Mouse (Mus musculus) heart, adult 2 months (tissue): ENCODE measurements at regions not wholly inside any gene's neighbourhood (a gene's known extent, or its start where the extent isn't known, plus 50 kb on each side); places are given as distances from the start of the nearest gene placed in this dataset.
"Not testable (repeated sequence)": the region's sequence is repeated elsewhere in the genome, so short reads cannot be mapped to it uniquely, and the experiment has no call there.

Source experiments
- DNase-seq, 2 experiments: peaks; one replicate each; pipeline ENCODE4 v3.0.0; 2021
- H3K27ac ChIP-seq: fragments of 200-600 bp; 2 replicates; pipeline ENCODE4 v1.8.1; 2022
- H3K27me3 ChIP-seq: fragments of 200-500 bp; 2 replicates; pipeline ENCODE4 v1.6.1; 2012; ENCODE audit warnings: mild to moderate bottlenecking, low read length, inconsistent platforms, mixed read lengths; ENCODE audit not compliant: control insufficient read depth, insufficient read depth
- H3K36me3 ChIP-seq: fragments of 200-500 bp; 2 replicates; pipeline ENCODE4 v1.6.1; 2012; ENCODE audit warnings: low read length, inconsistent platforms; ENCODE audit not compliant: control insufficient read depth, insufficient read depth
- H3K4me1 ChIP-seq: fragments of 200-500 bp; 2 replicates; pipeline ENCODE4 v1.6.1; 2011; ENCODE audit warnings: low read length; ENCODE audit not compliant: control insufficient read depth, insufficient read depth
- H3K4me3 ChIP-seq: fragments of 200-600 bp; 2 replicates; pipeline ENCODE4 v1.8.1; 2022
- H3K79me2 ChIP-seq: fragments of 200-500 bp; replicated peaks from 2 replicates; pipeline ENCODE4 v1.6.1; 2012; ENCODE audit warnings: mild to moderate bottlenecking, inconsistent platforms, low read length, moderate library complexity, mixed read lengths; ENCODE audit not compliant: control insufficient read depth, insufficient read depth
- H3K9ac ChIP-seq: fragments of 200-500 bp; 2 replicates; pipeline ENCODE4 v1.6.1; 2012; ENCODE audit warnings: low read depth, mild to moderate bottlenecking, control low read depth, inconsistent platforms, low read length, mixed read lengths
- WGBS: fragments of 180-500 bp; shearing (Covaris S2); methylation state at CpG from one replicate; pipeline ENCODE4 v1.1.7; 2018; 5-methylcytosine and 5-hydroxymethylcytosine counted together
- intact Hi-C: fragments of 180-260 bp; cut with DNase I; formaldehyde crosslinking; loops from one replicate; pipeline ENCODE4 v1.15.1; 2025

DNA sequence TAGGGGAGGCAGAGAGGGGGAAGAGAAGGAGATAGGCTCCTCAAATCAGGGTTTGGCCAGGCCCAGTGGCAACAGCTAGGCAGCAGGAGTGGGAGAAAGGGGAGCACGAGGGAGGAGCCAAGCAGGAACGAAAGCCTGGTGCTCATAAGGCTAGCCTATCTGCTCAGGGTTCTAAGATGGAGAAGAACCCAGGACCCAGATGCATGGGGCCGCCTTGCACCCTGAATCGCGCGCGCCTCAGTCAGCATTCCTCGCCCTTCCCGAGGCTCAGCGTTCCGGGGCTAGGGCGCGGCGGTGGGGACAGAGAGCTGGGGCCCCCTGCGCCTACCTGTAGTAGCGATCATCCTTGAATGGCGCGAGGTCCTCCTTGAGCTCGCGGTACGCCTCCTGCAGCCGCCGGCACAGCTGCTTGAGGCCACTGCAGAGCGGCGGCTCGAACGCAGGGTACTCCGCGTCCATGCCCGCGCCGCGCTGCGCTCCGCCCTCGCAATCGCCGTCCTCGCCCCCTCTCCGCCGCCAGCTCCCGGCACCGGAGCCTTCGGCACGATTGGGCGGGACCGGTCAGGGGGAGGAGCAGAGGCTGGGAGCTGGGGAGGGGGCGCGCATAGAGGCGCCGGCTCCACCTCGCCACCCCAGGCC lies 60.1 kb downstream of the Dynlt1b start:
- WGBS, result 4% methylated on average over 25 of the region's 52 CpGs
- H3K27me3 ChIP-seq, H3K36me3 ChIP-seq, H3K9ac ChIP-seq, H3K4me3 ChIP-seq, H3K79me2 ChIP-seq, intact Hi-C loops, H3K27ac ChIP-seq, H3K4me1 ChIP-seq, DNase-seq: not testable (repeated sequence)

DNA sequence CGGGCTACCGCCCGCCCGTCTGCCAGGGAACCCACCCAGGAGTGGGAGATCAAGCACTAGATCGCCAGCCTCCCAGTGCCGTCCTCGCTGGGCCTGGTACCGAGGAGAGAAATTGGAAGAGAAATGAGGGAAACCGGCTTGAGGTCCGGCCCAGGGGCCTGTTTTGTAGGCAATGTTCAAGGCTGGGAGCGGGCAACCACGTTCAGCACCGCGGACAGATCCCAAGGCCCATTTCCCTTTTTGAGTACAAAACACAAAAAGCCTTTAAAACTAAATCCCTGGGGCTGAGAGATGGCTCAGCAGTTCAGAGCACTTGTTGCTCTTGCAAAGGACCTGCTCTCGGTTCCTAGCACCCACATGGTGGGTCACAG lies 60.6 kb downstream of the Dynlt1b start:
- H3K36me3 ChIP-seq, H3K4me3 ChIP-seq, H3K4me1 ChIP-seq, DNase-seq, H3K27ac ChIP-seq, H3K9ac ChIP-seq, H3K27me3 ChIP-seq, H3K79me2 ChIP-seq, intact Hi-C loops: not testable (repeated sequence)
- WGBS, result no CpG with 5 or more reads among the region's 15 CpGs

DNA sequence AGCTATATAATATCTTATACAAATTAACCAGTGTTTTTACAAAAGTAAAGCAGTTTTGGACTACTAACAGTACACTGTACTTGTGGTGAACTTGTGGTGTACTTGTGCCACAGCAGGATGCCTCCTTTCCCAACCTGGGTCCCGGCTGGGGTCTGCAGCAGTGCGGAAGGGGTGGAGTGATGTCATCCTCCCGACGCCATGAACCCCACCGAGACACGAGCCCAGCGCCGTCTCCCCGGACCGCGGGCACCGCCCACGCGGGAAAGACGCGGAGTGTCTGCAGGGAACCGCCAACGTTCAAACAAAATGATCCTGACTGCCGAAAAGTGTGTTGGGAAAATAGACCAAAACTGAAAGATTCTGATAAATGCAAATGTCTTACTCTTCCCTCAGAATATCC lies 62.6 kb downstream of the Dynlt1b start:
- H3K27ac ChIP-seq, intact Hi-C loops, H3K9ac ChIP-seq, H3K79me2 ChIP-seq, H3K4me1 ChIP-seq, H3K27me3 ChIP-seq, H3K36me3 ChIP-seq, DNase-seq, H3K4me3 ChIP-seq: not testable (repeated sequence)
- 19% methylated on average over 19 of the region's 19 CpGs for WGBS

DNA sequence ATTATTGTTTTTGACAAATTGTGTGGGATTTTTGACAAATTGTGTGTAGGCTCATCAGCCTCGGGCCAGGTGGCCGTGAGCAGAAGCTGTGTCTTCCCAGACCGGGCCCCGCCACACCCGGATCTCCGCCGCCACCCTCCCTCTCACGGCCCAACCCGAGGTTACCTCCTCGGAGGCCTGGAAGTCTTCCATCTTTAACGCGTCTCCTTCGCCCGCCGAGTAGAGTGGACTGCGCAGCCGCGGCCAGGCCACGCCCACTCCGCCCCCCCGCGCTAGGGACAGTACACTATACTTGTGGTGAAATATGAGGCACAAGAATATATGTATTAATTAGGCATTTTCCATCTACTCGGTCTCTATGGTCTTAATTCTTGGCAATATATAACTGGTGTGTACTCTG lies 63.0 kb downstream of the Dynlt1b start:
- H3K9ac ChIP-seq, intact Hi-C loops, H3K4me1 ChIP-seq, H3K27ac ChIP-seq, H3K27me3 ChIP-seq, H3K36me3 ChIP-seq, H3K79me2 ChIP-seq: not testable (repeated sequence)
- H3K4me3 ChIP-seq, result peak overlapping the region; percentile 36; the same call in 1 of the 2 replicates
- 31% methylated on average over 23 of the region's 23 CpGs for WGBS
- DNase-seq, result peak; percentile 81 to 83

DNA sequence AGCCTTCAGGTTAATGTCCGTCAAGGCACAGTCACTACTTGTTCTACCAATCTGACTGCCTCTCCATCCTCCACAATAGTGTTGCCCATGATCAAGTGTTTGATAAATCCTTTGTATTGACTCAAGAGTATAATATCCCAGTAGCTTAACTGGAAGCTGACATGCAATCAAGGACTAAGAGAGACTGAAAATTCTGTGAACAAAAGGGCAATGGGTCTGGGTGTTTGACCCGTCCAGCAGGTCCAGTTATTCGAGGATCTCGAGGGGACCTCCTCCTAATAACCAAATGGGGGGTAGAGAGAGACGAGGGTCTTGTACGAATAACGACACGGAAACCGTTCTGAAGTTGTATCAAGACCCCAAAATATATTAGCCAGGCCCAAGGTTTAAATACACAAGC lies 66.6 kb downstream of the Dynlt1b start:
- H3K27me3 ChIP-seq, H3K9ac ChIP-seq, H3K79me2 ChIP-seq, H3K36me3 ChIP-seq, H3K4me3 ChIP-seq, H3K4me1 ChIP-seq, DNase-seq, H3K27ac ChIP-seq, intact Hi-C loops: not testable (repeated sequence)
- 84% methylated on average over 9 of the region's 9 CpGs for WGBS

DNA sequence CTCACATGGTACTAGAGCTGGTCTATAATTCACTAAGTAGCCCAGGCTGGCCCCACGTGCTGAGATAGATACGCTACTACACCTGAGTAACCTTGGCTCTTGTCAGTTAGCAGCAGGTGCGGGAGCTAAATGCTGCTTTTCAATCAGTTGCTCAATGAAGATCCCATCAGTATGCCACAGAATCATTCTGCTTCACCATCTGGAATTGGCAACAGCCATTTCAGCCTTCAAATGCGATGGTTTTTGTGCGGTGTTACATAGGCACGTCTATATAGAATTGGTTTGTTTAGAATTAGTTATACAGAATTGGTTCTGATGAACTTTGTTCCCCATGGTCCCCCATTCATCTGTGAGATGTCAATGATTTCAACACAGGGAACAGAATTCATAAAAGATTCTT lies 72.8 kb downstream of the Dynlt1b start:
- intact Hi-C loops, H3K4me3 ChIP-seq, H3K9ac ChIP-seq, H3K27ac ChIP-seq, DNase-seq, H3K36me3 ChIP-seq, H3K79me2 ChIP-seq, H3K27me3 ChIP-seq, H3K4me1 ChIP-seq: not testable (repeated sequence)
- 89% methylated on average over 4 of the region's 6 CpGs for WGBS

DNA sequence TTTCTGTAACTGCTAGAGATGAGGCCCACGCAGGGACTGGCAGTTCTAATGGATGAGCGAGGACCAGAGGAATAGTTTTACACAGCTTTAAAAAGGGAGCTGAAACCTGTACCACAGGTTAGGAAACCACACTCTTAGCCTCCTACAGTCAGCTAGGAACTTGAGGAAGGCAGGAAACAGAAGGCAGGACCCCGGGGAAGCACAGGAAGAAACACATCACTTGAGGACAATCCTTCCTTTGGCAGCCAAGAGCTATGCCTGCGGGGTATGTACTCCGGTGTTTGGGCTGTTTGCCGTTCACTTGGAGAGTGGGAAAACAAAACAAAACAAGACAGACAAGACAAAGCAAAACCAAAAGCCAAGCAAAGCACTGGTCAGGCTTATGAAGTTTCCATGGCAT lies 76.0 kb downstream of the Dynlt1b start:
- DNase-seq, H3K4me3 ChIP-seq, H3K27ac ChIP-seq, H3K27me3 ChIP-seq, H3K36me3 ChIP-seq, H3K9ac ChIP-seq, H3K4me1 ChIP-seq, intact Hi-C loops, H3K79me2 ChIP-seq: not testable (repeated sequence)
- WGBS, result 64% methylated on average over 6 of the region's 6 CpGs

DNA sequence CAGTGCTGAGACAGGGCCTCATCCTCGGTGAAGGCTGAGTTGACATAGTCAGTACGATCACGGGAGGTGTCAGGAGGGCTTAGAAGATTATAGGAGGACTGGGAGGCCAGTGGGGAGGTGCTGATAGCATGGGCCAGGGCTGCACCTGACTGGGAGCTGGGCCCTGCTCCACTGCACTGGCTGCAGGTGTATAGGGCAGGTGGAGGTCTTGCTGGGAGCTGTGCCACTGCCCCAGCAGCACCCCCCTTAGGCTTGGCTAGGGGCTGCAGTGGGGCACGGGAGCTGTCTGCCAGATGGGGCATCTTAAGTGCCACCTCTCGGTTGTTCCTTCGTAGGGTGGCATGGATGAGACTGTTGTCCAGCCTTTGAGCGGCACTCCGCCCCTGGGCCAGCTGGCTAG lies 85.2 kb downstream of the Dynlt1b start:
- H3K4me3 ChIP-seq, H3K4me1 ChIP-seq, intact Hi-C loops, DNase-seq, H3K27ac ChIP-seq, H3K27me3 ChIP-seq, H3K36me3 ChIP-seq, H3K9ac ChIP-seq, H3K79me2 ChIP-seq: not testable (repeated sequence)
- WGBS, result 83% methylated on average over 5 of the region's 8 CpGs

DNA sequence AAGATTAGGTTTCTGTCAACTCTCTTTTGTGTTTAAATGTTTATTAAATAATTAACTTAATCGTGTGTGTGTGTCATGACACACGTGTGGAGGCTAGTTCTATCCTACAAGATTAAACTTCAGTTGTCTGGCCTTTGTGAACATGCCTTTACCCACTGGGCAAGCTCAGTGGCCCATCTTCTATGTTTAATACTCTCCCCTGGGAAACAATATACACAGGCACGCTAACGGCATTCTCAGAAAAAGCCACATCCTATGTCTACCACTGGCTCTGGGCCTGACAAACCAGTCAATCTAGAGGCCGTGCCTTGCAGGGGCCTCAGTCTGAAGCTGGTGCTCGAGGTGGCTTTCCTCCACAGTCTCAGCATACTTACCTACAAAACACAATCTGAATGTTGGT lies 82.4 kb upstream of the Dynlt1c start:
- H3K36me3 ChIP-seq, intact Hi-C loops: not testable (repeated sequence)
- 64% methylated on average over 6 of the region's 6 CpGs for WGBS

DNA sequence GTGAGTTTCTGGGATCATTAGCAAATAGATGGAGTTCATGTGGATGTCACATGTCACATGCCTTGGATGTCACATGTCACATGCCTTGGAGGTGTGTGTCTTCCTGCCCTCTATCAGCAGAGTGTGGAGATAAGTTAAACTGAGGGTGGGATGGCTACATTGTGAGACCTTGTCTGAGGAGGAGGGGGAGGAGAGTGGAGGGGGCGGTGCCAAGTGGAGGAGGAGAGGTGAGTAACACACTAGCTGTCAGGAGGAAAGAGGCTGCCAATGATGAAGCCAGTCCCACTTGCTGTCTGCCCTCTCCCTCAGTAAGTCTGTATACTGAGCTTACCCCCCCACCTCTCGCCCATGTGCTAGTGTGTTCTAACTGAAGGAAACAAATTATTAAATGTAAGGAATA lies 81.5 kb upstream of the Dynlt1c start:
- H3K4me1 ChIP-seq, H3K4me3 ChIP-seq, H3K27ac ChIP-seq, H3K27me3 ChIP-seq, H3K36me3 ChIP-seq, DNase-seq, H3K79me2 ChIP-seq, H3K9ac ChIP-seq, intact Hi-C loops: not testable (repeated sequence)
- 84% methylated on average over 2 of the region's 2 CpGs for WGBS

More for the DNA sequence above, 82.4 kb upstream of the Dynlt1c start:
- H3K79me2 ChIP-seq, H3K9ac ChIP-seq, DNase-seq, H3K27me3 ChIP-seq, H3K4me1 ChIP-seq, H3K4me3 ChIP-seq, H3K27ac ChIP-seq: not testable (repeated sequence)
